Comparison of ENCODE assay signal across 8 mouse cellular contexts in the genomic region with DNA sequence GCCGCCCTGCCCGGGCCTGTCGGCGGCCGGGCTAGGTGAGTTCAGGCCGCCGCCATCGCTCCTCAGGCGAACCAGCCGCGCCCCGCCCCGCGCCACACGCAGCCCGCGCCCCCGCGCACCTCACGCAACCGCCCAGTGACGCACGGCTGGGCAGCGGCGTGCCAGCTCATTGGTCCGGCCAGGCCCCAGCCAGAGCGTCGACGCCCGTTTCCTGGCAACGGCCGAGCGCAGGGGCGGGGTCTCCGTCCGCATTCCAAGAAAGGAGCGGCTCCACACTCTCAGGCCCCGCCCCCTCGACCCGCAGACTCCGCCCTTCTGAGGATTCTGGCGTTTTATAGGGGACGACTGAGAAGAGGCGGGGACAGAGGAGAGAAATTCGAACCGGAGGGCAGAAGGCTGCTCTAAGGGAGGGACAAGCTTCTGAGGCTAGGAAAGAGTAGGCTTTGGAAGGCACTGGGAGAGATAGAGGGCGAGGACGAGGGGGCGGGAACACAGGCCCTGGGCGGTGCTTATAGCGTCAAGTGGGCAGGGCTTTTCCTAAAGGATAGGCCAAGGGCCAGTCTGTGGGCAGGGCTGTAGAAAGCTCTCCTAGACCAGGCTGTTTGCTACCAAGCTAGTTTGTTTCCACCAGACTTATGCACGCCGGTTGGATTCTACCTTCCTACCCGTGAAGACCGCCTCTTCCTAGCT. TPM values are rescaled to one million over a fixed set of nuclear protein-coding genes. Genes with fewer than 3 reads are reported as not detected.
DNase-seq lines count a peak whose midpoint lies in the region; ATAC-seq and TF ChIP-seq lines count a peak whose summit lies in the region.

A gene (minus strand): TSS at position 120 of the 690 bp plus-strand sequence.

- H3K36me3 ChIP-seq in forebrain, embryonic 10.5 days (replicated peaks), result peaks cover 10% of the 10 kb centered on the region; the same call in 1 of the 2 replicates
- no peaks in the 10 kb centered on the region; the same call in 1 of the 2 replicates for H3K36me3 ChIP-seq in heart, embryonic 15.5 days
- no peaks in the 10 kb centered on the region for H3K36me3 ChIP-seq in liver, embryonic 14.5 days (replicated peaks; ENCODE audit: control insufficient read depth, insufficient read depth, low read depth)
- no peaks in the 10 kb centered on the region for H3K36me3 ChIP-seq in neural tube, embryonic 11.5 days (ENCODE audit: control insufficient read depth, insufficient read depth, low read length)
- H3K36me3 ChIP-seq in stomach, postnatal 0 days (ENCODE audit: control insufficient read depth, insufficient read depth, low read length), result no peaks in the 10 kb centered on the region

- DNase-seq in CD8-positive naive resting alpha-beta T cell, adult 2 months (ENCODE audit: low read depth in 2 of 2, low spot score in 2 of 2), result peak; percentile 97
- peak; percentile 98 for DNase-seq in c-Kit-positive CD71-negative TER-119-negative erythroid progenitor cells, embryonic 14.5 days (ENCODE audit: low read depth)
- peak; percentile 99 for DNase-seq in forebrain, embryonic 10.5 days (ENCODE audit: extremely low spot score, low spot score)
- peak; percentile 100 for DNase-seq in kidney, postnatal 25 days
- peak; percentile 97 to 99 (median 97) for DNase-seq in liver, embryonic 14.5 days (ENCODE audit: low read depth in 3 of 3, low spot score in 3 of 3)
- peak; percentile 100 for DNase-seq in neural tube, embryonic 11.5 days (ENCODE audit: low spot score)
- DNase-seq in stomach, postnatal 0 days (ENCODE audit: low spot score), result peak; percentile 100

- no peak for TF ChIP-seq EP300 in liver, embryonic 14.5 days (IDR thresholded peaks at IDR 0.05; ENCODE audit: low read depth)
- TF ChIP-seq EP300 in stomach, postnatal 0 days (optimal IDR thresholded peaks at IDR 0.05), result no peak

- under 1% methylated on average over 55 of the region's 55 CpGs for WGBS in forebrain, embryonic 10.5 days
- WGBS in heart, embryonic 15.5 days, result under 1% methylated on average over 55 of the region's 55 CpGs
- under 1% methylated on average over 55 of the region's 55 CpGs for WGBS in liver, embryonic 14.5 days (ENCODE audit: insufficient replicate concordance)
- under 1% methylated on average over 51 of the region's 55 CpGs for WGBS in neural tube, embryonic 11.5 days
- under 1% methylated on average over 55 of the region's 55 CpGs for WGBS in stomach, postnatal 0 days

- H3K9me3 ChIP-seq in forebrain, embryonic 10.5 days, result no peaks in the 10 kb centered on the region
- no peaks in the 10 kb centered on the region for H3K9me3 ChIP-seq in heart, embryonic 15.5 days (replicated peaks)
- no peaks in the 10 kb centered on the region for H3K9me3 ChIP-seq in liver, embryonic 14.5 days (ENCODE audit: control insufficient read depth, low read length)
- no peaks in the 10 kb centered on the region for H3K9me3 ChIP-seq in neural tube, embryonic 11.5 days (ENCODE audit: control insufficient read depth, low read length)
- no peaks in the 10 kb centered on the region for H3K9me3 ChIP-seq in stomach, postnatal 0 days (ENCODE audit: control insufficient read depth, low read length)

- peak; percentile 99 for ATAC-seq in heart, embryonic 15.5 days (replicated peaks; ENCODE audit: insufficient number of reproducible peaks, insufficient read depth, low FRiP score, low read depth)
- ATAC-seq in liver, embryonic 14.5 days (ENCODE audit: insufficient read depth), result peak; percentile 95
- ATAC-seq in neural tube, embryonic 11.5 days (ENCODE audit: insufficient read depth, low FRiP score, low TSS enrichment), result peak; percentile 99
- peak; percentile 99 for ATAC-seq in stomach, postnatal 0 days (ENCODE audit: low FRiP score, low TSS enrichment)

- H3K9ac ChIP-seq in heart, embryonic 15.5 days, result peak within 1 kb of the TSS; percentile 81
- H3K9ac ChIP-seq in liver, embryonic 14.5 days (replicated peaks), result peak within 1 kb of the TSS; percentile 88
- H3K9ac ChIP-seq in neural tube, embryonic 11.5 days (ENCODE audit: low read length), result peak within 1 kb of the TSS; percentile 80
- peak within 1 kb of the TSS; percentile 88 for H3K9ac ChIP-seq in stomach, postnatal 0 days (ENCODE audit: low read length)

- H3K4me1 ChIP-seq in forebrain, embryonic 10.5 days, result peaks cover 17% of the 10 kb centered on the region
- H3K4me1 ChIP-seq in heart, embryonic 15.5 days (replicated peaks), result peaks cover 18% of the 10 kb centered on the region
- H3K4me1 ChIP-seq in liver, embryonic 14.5 days (replicated peaks; ENCODE audit: control insufficient read depth in 2 of 2, insufficient read depth in 2 of 2, low read length in 1 of 2), result peaks cover 11% of the 10 kb centered on the region in 2 experiments
- peaks cover 5% of the 10 kb centered on the region; the same call in 1 of the 2 replicates for H3K4me1 ChIP-seq in neural tube, embryonic 11.5 days (ENCODE audit: control insufficient read depth, insufficient read depth, low read length)
- no peaks in the 10 kb centered on the region for H3K4me1 ChIP-seq in stomach, postnatal 0 days (replicated peaks; ENCODE audit: control insufficient read depth, insufficient read depth)

- H3K4me2 ChIP-seq in heart, embryonic 15.5 days, result peak within 1 kb of the TSS; percentile 87
- peak within 1 kb of the TSS; percentile 95 for H3K4me2 ChIP-seq in liver, embryonic 14.5 days (ENCODE audit: low read depth)
- peak within 1 kb of the TSS; percentile 70 for H3K4me2 ChIP-seq in neural tube, embryonic 11.5 days (ENCODE audit: low read depth)
- peak within 1 kb of the TSS; percentile 66 for H3K4me2 ChIP-seq in stomach, postnatal 0 days (replicated peaks; ENCODE audit: low read depth)

- TF ChIP-seq CTCF in liver, embryonic 14.5 days (IDR thresholded peaks at IDR 0.05; ENCODE audit: low read depth), result no peak
- 0 out of 2 replicates have a peak, but pooled peaks have one; percentile 2 for TF ChIP-seq CTCF in stomach, postnatal 0 days (IDR thresholded peaks at IDR 0.05; ENCODE audit: low read depth)

- peak within 1 kb of the TSS; percentile 83 for H3K4me3 ChIP-seq in forebrain, embryonic 10.5 days
- H3K4me3 ChIP-seq in heart, embryonic 15.5 days, result peak within 1 kb of the TSS; percentile 86
- peak within 1 kb of the TSS; percentile 83 to 91 for H3K4me3 ChIP-seq in liver, embryonic 14.5 days (ENCODE audit: insufficient read depth in 1 of 2, low read depth in 2 of 2, low read length in 2 of 2)
- peak within 1 kb of the TSS; percentile 86 for H3K4me3 ChIP-seq in neural tube, embryonic 11.5 days (ENCODE audit: low read depth, low read length)
- H3K4me3 ChIP-seq in stomach, postnatal 0 days (ENCODE audit: low read depth, low read length), result peak within 1 kb of the TSS; percentile 80

- peak within 1 kb of the TSS; percentile 92 for H3K27ac ChIP-seq in forebrain, embryonic 10.5 days
- H3K27ac ChIP-seq in heart, embryonic 15.5 days, result peak within 1 kb of the TSS; percentile 93
- peak within 1 kb of the TSS; percentile 86 for H3K27ac ChIP-seq in liver, embryonic 14.5 days
- H3K27ac ChIP-seq in neural tube, embryonic 11.5 days (ENCODE audit: low read depth, low read length), result peak within 1 kb of the TSS; percentile 53; the same call in 1 of the 2 replicates
- H3K27ac ChIP-seq in stomach, postnatal 0 days (replicated peaks), result peak within 1 kb of the TSS; percentile 85

- no peaks in the 10 kb centered on the region for H3K27me3 ChIP-seq in forebrain, embryonic 10.5 days (ENCODE audit: poor library complexity, severe bottlenecking)
- no peaks in the 10 kb centered on the region for H3K27me3 ChIP-seq in heart, embryonic 15.5 days
- H3K27me3 ChIP-seq in liver, embryonic 14.5 days (ENCODE audit: control insufficient read depth, insufficient read depth, low read length), result no peaks in the 10 kb centered on the region
- no peaks in the 10 kb centered on the region for H3K27me3 ChIP-seq in neural tube, embryonic 11.5 days (ENCODE audit: control insufficient read depth, insufficient read depth, low read length)
- no peaks in the 10 kb centered on the region for H3K27me3 ChIP-seq in stomach, postnatal 0 days (ENCODE audit: control insufficient read depth, insufficient read depth, low read length)

RNA-seq across cellular contexts. Expression of the gene that starts here (rescaled TPM):
- 45.0 and 47.5 TPM in 2 replicates for polyA plus RNA-seq in forebrain, embryonic 10.5 days (2016; fragmentation: Nextera tagmentation; extraction: Ambion mirVana)
- polyA plus RNA-seq in heart, embryonic 15.5 days (2015; fragmentation: Nextera tagmentation; extraction: Ambion mirVana), result 24.7 and 35.4 TPM in 2 replicates
- polyA plus RNA-seq in liver, embryonic 14.5 days (2012; rRNA removed), result 8.1 and 8.7 TPM in 2 replicates
- 7.4 and 8.1 TPM in 2 replicates for polyA plus RNA-seq in liver, embryonic 14.5 days (2014; fragmentation: Nextera tagmentation; extraction: Ambion mirVana)
- 33.0 and 36.1 TPM in 2 replicates for polyA plus RNA-seq in neural tube, embryonic 11.5 days (2014; fragmentation: Nextera tagmentation; extraction: Ambion mirVana)
- 18.5 and 20.6 TPM in 2 replicates for polyA plus RNA-seq in stomach, postnatal 0 days (2015; fragmentation: Nextera tagmentation; extraction: Ambion mirVana)

Comparison
In these comparisons a context has a peak if more than half of its experiments do, and no peak if none do; other contexts are left out.
1. Peak in every context shown above with its lines: DNase-seq, ATAC-seq, H3K4me3 ChIP-seq and H3K27ac ChIP-seq.